Mouse (Mus musculus) fibroblast of lung, adult 2 months (primary cell): ENCODE data around the gene Helz.
A peak's percentile ranks its signal among the peaks of the same experiment; 100 is the strongest.
"Not testable (repeated sequence)": the region's sequence is repeated elsewhere in the genome, so short reads cannot be mapped to it uniquely, and the experiment has no call there.

Source experiments
- DNase-seq: peaks from one replicate; pipeline ENCODE4 v3.0.0-alpha.2; 2011; ENCODE audit warnings: low read depth

The Helz gene

DNA sequence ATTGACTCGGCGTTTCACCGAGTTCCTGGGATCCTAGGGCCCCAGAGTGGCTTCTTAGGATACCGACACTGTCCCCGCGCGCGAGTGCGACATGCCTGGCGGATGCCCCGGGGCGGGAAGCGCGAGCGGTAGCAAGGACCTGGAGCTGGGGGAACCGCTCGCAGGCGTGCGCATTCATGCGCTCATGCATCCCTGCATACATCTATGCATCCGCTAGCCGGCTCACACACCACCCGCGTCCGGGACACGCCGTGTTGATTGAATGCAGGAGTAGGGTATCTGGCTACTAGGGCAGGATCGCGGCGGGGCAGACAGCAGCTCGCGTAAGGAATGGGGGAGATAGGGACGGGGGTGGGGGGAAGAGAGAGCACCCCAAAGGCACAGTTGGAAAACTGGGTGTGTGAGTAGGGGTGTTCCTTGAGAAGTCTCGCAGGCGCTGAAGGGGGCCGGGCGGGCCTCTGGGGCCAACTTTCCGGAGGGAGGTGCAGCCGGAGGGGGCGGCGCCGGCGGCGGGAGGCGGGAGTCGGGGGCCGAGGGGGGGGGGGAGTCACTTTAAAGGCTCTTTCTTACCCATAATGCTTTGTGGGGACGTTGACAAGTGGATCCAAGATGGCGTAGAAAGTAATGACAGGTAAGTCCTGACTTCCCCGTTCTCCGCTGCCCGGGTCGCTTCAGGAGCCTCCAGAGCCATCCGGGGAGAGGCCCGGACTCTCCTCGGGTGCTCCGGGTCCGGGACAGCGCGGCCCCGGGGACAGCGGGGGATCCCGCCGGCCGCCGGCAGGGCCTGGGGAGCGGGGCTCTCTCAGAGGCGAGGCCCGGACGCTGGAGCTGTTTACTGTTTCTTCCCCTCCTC is at the start of gene Helz:
Gene Helz, plus strand, starts transcription at position 580 of the 853 bp plus-strand sequence.
- peak; percentile 26 for DNase-seq

- DNase-seq = no peak
Measured at GRCm38 (mm10) chr11:107502801-107503200, 44.9 kb upstream of the Helz start.

GRCm38 (mm10) chr11:107504364-107504763 is 43.4 kb upstream of the Helz start:
- DNase-seq = not testable (repeated sequence)

DNA sequence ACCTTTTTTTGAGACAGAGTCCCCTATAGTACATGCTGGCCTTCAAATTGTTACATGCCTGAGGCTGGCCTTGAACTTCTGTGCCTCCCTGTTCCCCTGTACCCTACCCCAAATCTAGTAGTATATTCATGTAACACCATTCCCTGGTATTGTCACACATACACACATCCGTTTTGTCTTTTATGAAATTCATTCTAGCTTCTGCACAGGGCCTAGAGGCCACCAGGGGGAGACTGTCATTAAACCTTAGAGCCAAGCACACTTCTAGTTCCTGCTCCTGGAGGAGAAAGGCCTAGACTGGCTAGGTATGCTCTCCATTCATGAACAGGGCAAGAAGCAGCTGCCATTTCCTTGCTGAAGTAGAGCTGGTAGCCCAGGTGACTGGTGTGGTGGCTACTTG is 41.5 kb upstream of the Helz start:
- DNase-seq = no peak

- DNase-seq = no peak
Measured at GRCm38 (mm10) chr11:107509631-107510338, 37.9 kb upstream of the Helz start.

DNA sequence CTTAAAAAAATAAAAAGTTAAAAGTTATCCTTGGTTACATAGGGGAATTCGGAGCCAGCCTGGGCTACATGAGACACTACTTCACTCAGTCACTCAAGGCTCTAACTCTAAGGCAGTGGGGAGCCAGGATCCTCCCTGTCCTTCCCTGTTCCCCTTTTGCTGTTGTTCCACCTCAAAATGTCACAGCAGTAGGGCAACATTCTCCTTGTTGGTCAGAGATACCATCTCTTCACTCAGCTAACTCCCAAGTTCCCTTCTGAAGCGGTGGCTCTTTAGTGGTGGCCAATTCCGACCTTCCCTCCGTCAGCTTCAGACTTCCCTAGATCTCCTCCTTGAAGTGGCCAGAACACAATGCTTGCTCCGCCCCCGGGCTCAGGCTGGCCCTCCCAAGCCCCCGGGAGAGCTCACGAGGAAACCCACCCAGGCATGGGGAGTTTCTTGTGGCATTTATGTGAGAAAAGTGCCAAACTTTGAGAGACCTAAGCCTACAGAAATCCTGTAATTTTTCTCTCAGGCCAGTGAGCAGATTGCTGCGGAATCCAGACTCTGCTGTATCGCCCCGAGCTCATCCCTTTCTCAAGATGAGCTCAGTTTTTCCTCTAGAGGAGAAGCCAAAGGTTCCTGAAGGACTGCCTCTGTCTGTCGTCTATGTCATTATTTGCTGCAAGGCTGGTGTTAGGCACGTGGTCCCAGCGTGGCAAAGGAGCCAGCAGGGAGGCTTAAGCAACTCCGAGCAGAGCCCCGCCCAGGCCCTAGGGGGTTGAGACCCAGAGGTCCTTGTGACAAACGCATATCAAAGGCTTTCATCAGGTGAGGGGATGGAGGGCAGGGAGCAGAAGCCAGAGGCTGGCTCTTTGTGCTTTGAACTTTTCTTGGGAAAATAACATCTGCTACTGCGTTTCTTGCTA is 37.1 kb upstream of the Helz start:
- DNase-seq = peak; percentile 11

- DNase-seq = peak; percentile 42
Measured at GRCm38 (mm10) chr11:107511954-107512353, 35.8 kb upstream of the Helz start.

- no peak for DNase-seq
Measured at GRCm38 (mm10) chr11:107513047-107513446, 34.7 kb upstream of the Helz start.

GRCm38 (mm10) chr11:107516387-107516786 is 31.3 kb upstream of the Helz start:
- DNase-seq = no peak

DNA sequence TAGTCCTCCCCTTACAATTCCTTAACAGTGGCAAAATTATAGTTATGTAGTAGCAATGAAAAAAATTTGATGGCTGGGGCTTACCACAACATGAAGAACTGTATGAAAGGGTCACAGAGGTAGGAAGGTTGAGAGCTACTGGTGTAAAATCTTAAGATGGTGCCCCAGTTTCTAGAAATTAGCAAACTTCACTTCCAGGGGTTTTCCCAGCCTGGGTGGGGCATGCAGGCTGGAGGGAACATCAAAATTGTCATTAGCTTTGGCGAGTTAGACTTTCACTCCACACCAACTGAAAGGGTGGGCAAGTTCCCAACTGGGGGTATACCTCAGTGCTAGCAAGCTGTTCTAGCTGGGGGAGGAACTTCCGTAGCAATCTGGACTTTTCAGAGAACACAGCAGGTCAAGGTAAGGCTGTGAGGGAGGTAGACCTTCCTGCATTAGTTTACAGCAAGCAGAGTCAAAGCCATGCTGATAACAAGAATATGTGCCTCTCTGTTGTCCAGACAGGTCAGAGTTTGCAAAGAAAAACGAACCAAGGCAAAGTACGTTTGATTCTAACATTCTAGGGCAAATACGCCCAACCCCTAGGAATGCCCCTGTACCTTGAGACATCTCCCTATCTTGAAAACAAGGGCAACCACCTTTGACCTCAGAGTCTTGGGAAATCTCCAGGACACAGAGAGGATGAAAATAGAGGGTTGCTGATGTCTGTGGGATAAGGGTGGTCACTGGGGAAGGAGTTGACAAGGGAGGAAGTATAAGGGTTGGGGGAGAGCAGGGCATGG is 28.9 kb upstream of the Helz start:
- DNase-seq = no peak

- no peak for DNase-seq
Measured at GRCm38 (mm10) chr11:107521153-107521552, 26.6 kb upstream of the Helz start.

DNA sequence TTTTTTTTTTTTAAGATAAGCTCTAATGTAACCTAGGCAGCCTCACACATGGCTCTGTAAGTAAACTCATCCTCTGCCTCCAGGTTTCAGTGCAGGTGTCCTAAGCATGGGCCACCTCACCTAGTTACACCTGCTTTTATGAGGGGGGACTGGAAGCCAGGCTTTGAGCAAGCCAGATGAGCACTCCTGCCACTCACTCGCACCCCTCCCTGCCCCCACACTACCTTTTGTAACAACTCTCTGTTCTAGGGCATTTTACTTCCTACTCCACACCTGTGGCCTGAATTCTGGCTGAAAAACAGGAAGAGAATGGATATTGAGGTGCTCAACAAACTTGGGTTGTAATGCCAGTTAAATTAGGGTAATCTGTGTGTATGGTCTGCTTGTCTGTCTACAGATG is 22.8 kb upstream of the Helz start:
- DNase-seq = no peak

- no peak for DNase-seq
Measured at GRCm38 (mm10) chr11:107527632-107528031, 20.1 kb upstream of the Helz start.

GRCm38 (mm10) chr11:107529320-107529719 is 18.4 kb upstream of the Helz start:
- DNase-seq = no peak

- no peak for DNase-seq
Measured at GRCm38 (mm10) chr11:107531445-107531844, 16.3 kb upstream of the Helz start.

- no peak for DNase-seq
Measured at GRCm38 (mm10) chr11:107532271-107532670, 15.5 kb upstream of the Helz start.

DNA sequence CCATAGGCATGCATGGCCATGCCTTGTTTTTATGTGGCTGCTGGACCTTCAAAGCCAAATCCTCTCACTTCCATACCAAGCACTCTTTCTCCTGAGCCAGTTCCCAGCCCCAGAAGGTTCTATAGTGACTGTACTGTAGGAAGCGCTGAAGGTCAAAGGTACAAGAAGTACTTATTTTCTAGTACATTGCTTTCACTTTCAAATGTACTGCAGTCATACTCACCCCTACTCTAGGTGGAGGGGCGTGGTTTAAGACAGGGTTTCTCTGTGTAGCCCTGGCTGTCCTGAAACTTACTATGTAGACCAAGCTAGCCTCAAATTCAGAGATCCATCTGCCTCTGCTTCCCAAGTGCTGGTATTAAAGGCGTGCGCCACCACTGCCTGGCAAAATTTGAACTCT is 8.7 kb upstream of the Helz start:
- DNase-seq = no peak

DNA sequence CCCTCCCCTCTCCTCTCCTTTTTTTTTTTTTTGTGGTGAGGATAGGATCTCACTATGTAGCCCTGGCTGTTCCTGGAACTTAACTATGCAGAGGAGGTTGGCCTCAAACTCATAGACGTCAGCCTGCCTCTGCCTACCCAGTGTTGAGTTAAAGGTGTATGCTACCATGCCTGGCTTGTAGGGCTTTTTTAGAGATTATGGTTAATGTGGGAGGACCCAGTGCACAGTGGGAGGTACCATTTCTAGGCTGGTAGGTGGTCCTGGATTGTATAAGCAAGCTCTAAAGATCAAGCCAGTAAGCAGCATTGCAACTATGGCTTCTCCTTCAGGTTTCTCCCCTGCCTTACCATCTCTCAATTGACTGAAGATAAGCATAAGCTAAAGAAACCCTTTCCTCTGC is 7.4 kb upstream of the Helz start:
- no peak for DNase-seq

- no peak for DNase-seq
Measured at GRCm38 (mm10) chr11:107545747-107546476, 1.8 kb upstream of the Helz start.

GRCm38 (mm10) chr11:107546667-107547301 is 946 bp upstream of the Helz start:
- DNase-seq = no peak
